Mouse (Mus musculus) CH12.LX (cell line): ENCODE data around the gene Myo9b. TPM values are rescaled to one million over a fixed set of nuclear protein-coding genes. Genes with fewer than 3 reads are reported as not detected.

ENCODE experiments used
- DNase-seq: peaks from one replicate; pipeline ENCODE4 v3.0.0-alpha.2; 2013; ENCODE audit errors: extremely low read depth
- H3K27ac ChIP-seq: 2 replicates; pipeline ENCODE4 v1.5.1; 2012; ENCODE audit warnings: low read depth, mild to moderate bottlenecking, control low read depth, moderate library complexity; ENCODE audit not compliant: insufficient read depth
- H3K27me3 ChIP-seq: replicated peaks from 2 replicates; pipeline ENCODE3; 2012; ENCODE audit warnings: inconsistent platforms
- H3K36me3 ChIP-seq, 2 experiments: replicated peaks in 1 of 2; 2 replicates each; pipeline versions ENCODE3 to v1.6.1; 2012; ENCODE audit warnings: inconsistent platforms in 1 of 2, low read length in 1 of 2, mild to moderate bottlenecking in 1 of 2, mixed read lengths in 1 of 2, moderate library complexity in 1 of 2; ENCODE audit not compliant: control insufficient read depth in 1 of 2, insufficient read depth in 1 of 2
- H3K4me1 ChIP-seq, 2 experiments: 2 replicates each; pipeline ENCODE4 v1.6.1; 2012; ENCODE audit warnings: inconsistent platforms in 1 of 2, moderate library complexity in 1 of 2; ENCODE audit not compliant: insufficient read depth in 2 of 2, control insufficient read depth in 1 of 2
- H3K4me2 ChIP-seq: 2 replicates; pipeline ENCODE4 v1.6.1; 2012; ENCODE audit warnings: low read depth, mild to moderate bottlenecking, control low read depth; ENCODE audit not compliant: poor library complexity, insufficient read depth, severe bottlenecking
- H3K4me3 ChIP-seq, 3 experiments: fragments of 150-350 bp in 1 of 3; sonication (generic) in 1 of 3; replicated peaks in 1 of 3; 2 replicates each; pipeline versions ENCODE3 to v1.5.1; 2011 to 2012; ENCODE audit warnings: low read depth in 2 of 3, low read length in 2 of 3, mild to moderate bottlenecking in 2 of 3, moderate library complexity in 2 of 3, control low read depth in 1 of 3, improper control_type of control experiment in 1 of 3, inconsistent platforms in 1 of 3, mixed read lengths in 1 of 3; ENCODE audit not compliant: poor library complexity in 1 of 3
- H3K79me2 ChIP-seq: replicated peaks from 2 replicates; pipeline ENCODE4 v1.6.1; 2012; ENCODE audit warnings: mild to moderate bottlenecking, moderate library complexity; ENCODE audit not compliant: control insufficient read depth, poor library complexity, insufficient read depth, severe bottlenecking; ENCODE audit errors: extremely low read depth
- H3K9ac ChIP-seq: 2 replicates; pipeline ENCODE4 v1.6.1; 2012; ENCODE audit warnings: low read depth, mild to moderate bottlenecking, control low read depth, moderate library complexity; ENCODE audit not compliant: insufficient read depth
- H3K9me3 ChIP-seq: replicated peaks from 2 replicates; pipeline ENCODE3; 2012; ENCODE audit warnings: low read length, inconsistent platforms, mixed read lengths
- BHLHE40 ChIP-seq: IDR thresholded peaks from 2 replicates; pipeline ENCODE4 v1.6.1; 2011; ENCODE audit warnings: mild to moderate bottlenecking, low read depth, low read length, improper control_type of control experiment
- CHD1 ChIP-seq: IDR thresholded peaks from 2 replicates; pipeline ENCODE4 v1.6.1; 2012; ENCODE audit warnings: low read depth, low read length, improper control_type of control experiment, inconsistent platforms
- CTCF ChIP-seq, 2 experiments: IDR thresholded peaks in 1 of 2; conservative IDR thresholded peaks in 1 of 2; 2 replicates each; pipeline ENCODE4 v1.5.1; 2011 to 2012; ENCODE audit warnings: low read depth in 2 of 2, low read length in 2 of 2, improper control_type of control experiment in 1 of 2, inconsistent platforms in 1 of 2, mild to moderate bottlenecking in 1 of 2, moderate library complexity in 1 of 2
- E2F4 ChIP-seq: IDR thresholded peaks from 2 replicates; pipeline ENCODE4 v1.6.1; 2011; ENCODE audit warnings: low read depth, low read length, improper control_type of control experiment; ENCODE audit not compliant: insufficient replicate concordance
- ELF1 ChIP-seq: IDR thresholded peaks from 2 replicates; pipeline ENCODE4 v1.6.1; 2014; ENCODE audit warnings: low read depth, mild to moderate bottlenecking, inconsistent platforms, low read length, improper control_type of control experiment
- EP300 ChIP-seq: IDR thresholded peaks from 2 replicates; pipeline ENCODE4 v1.6.1; 2011; ENCODE audit warnings: low read length, improper control_type of control experiment
- GABPA ChIP-seq: IDR thresholded peaks from 2 replicates; pipeline ENCODE4 v1.6.1; 2012; ENCODE audit warnings: low read depth, low read length, improper control_type of control experiment, inconsistent platforms; ENCODE audit not compliant: insufficient replicate concordance
- JUND ChIP-seq: conservative IDR thresholded peaks from 2 replicates; pipeline ENCODE4 v1.6.1; 2011; ENCODE audit warnings: low read depth, low read length, improper control_type of control experiment
- KAT2A ChIP-seq: IDR thresholded peaks from 2 replicates; pipeline ENCODE4 v1.6.1; 2012; ENCODE audit warnings: low read length, improper control_type of control experiment, inconsistent platforms; ENCODE audit not compliant: insufficient replicate concordance
- MAFK ChIP-seq: IDR thresholded peaks from 2 replicates; pipeline ENCODE4 v1.6.1; 2011; ENCODE audit warnings: low read length, improper control_type of control experiment; ENCODE audit not compliant: insufficient replicate concordance
- MAZ ChIP-seq: IDR thresholded peaks from 2 replicates; pipeline ENCODE4 v1.6.1; 2012; ENCODE audit warnings: low read depth, mild to moderate bottlenecking, inconsistent platforms, low read length, improper control_type of control experiment, moderate library complexity
- MXI1 ChIP-seq: IDR thresholded peaks from 2 replicates; pipeline ENCODE4 v1.6.1; 2011; ENCODE audit warnings: mild to moderate bottlenecking, low read depth, low read length, improper control_type of control experiment
- MYC ChIP-seq: IDR thresholded peaks from 2 replicates; pipeline ENCODE4 v1.6.1; 2011; ENCODE audit warnings: low read depth, mild to moderate bottlenecking, improper control_type of control experiment, low read length
- NELFE ChIP-seq: IDR thresholded peaks from 2 replicates; pipeline ENCODE4 v1.6.1; 2011; ENCODE audit warnings: low read depth, low read length, improper control_type of control experiment
- PAX5 ChIP-seq: IDR thresholded peaks from 2 replicates; pipeline ENCODE4 v1.6.1; 2012; ENCODE audit warnings: low read length, inconsistent platforms, mixed read lengths
- POLR2A ChIP-seq: IDR thresholded peaks from 2 replicates; pipeline ENCODE4 v1.6.1; 2011; ENCODE audit warnings: low read depth, mild to moderate bottlenecking, improper control_type of control experiment, low read length
- RAD21 ChIP-seq: IDR thresholded peaks from 2 replicates; pipeline ENCODE4 v1.6.1; 2011; ENCODE audit warnings: low read depth, mild to moderate bottlenecking, low read length, improper control_type of control experiment, moderate library complexity
- RCOR1 ChIP-seq: conservative IDR thresholded peaks from 2 replicates; pipeline ENCODE4 v1.6.1; 2012; ENCODE audit warnings: low read depth, mild to moderate bottlenecking, inconsistent platforms, low read length, improper control_type of control experiment
- SIN3A ChIP-seq: IDR thresholded peaks from 2 replicates; pipeline ENCODE4 v1.6.1; 2012; ENCODE audit warnings: low read length, improper control_type of control experiment, inconsistent platforms
- SMC3 ChIP-seq: IDR thresholded peaks from 2 replicates; pipeline ENCODE4 v1.6.1; 2011; ENCODE audit warnings: low read depth, low read length, improper control_type of control experiment
- TBP ChIP-seq: conservative IDR thresholded peaks from 2 replicates; pipeline ENCODE4 v1.6.1; 2011; ENCODE audit warnings: low read depth, low read length, improper control_type of control experiment
- TCF12 ChIP-seq: IDR thresholded peaks from 2 replicates; pipeline ENCODE4 v1.6.1; 2014; ENCODE audit warnings: low read depth, mild to moderate bottlenecking, inconsistent platforms, low read length, improper control_type of control experiment
- UBTF ChIP-seq: IDR thresholded peaks from 2 replicates; pipeline ENCODE4 v1.6.1; 2012; ENCODE audit warnings: low read depth, mild to moderate bottlenecking, inconsistent platforms, low read length, improper control_type of control experiment, moderate library complexity
- USF1 ChIP-seq: IDR thresholded peaks from 2 replicates; pipeline ENCODE4 v1.6.1; 2014; ENCODE audit warnings: low read depth, mild to moderate bottlenecking, inconsistent platforms, low read length, improper control_type of control experiment
- ZKSCAN1 ChIP-seq: IDR thresholded peaks from 2 replicates; pipeline ENCODE4 v1.6.1; 2012; ENCODE audit warnings: low read depth, inconsistent platforms, low read length, improper control_type of control experiment, borderline replicate concordance
- ZMIZ1 ChIP-seq: IDR thresholded peaks from 2 replicates; pipeline ENCODE4 v1.6.1; 2012; ENCODE audit warnings: low read depth, mild to moderate bottlenecking, inconsistent platforms, low read length, improper control_type of control experiment
- ZNF384 ChIP-seq: IDR thresholded peaks from 2 replicates; pipeline ENCODE4 v1.6.1; 2012; ENCODE audit warnings: low read depth, low read length, improper control_type of control experiment, inconsistent platforms
- dilution Hi-C: fragments of 300-500 bp; cut with MboI; formaldehyde crosslinking; loops from 2 replicates; pipeline ENCODE4 v1.14.3; 2020; ENCODE audit warnings: low sequenced_read_pairs; ENCODE audit not compliant: extremely low pct_unique_long_range_greater_than_20kb, extremely low pct_ligation_motif_present
- in situ Hi-C: fragments of 300-500 bp; cut with MboI; formaldehyde crosslinking; loops from 3 replicates; pipeline ENCODE4 v1.14.3; 2019; ENCODE audit warnings: low sequenced_read_pairs, low pct_ligation_motif_present, low pct_unique_long_range_greater_than_20kb, mixed read lengths
- polyA plus RNA-seq: library from polyadenylated mRNA; unstranded; fragments of >175 nt; gene quantifications from 2 replicates; pipeline ENCODE4 v1.2.1, GENCODE M21; 2012; ENCODE audit warnings: low read depth; ENCODE audit not compliant: insufficient read length
- total RNA-seq, 2 experiments: library from RNA; depleted of rRNA; stranded (reverse); fragments of 300-350 nt in 1 of 2; fragments of >200 nt in 1 of 2; gene quantifications; 2 replicates each; pipeline ENCODE4 v1.2.3; 2012 to 2014

Myo9b gene
- total and polyA plus RNA-seq, 3 experiments, result 14.2 to 36.2 (median 29.0) TPM

GRCm38 (mm10) chr8:71394481-71394880 lies 122.0 kb downstream of the Myo9b start:
- Histone ChIP-seq H3K4me3 (no peak overlapping the region), H3K79me2 (peaks cover 6% of the 10 kb centered on the region; the same call in 1 of the 2 replicates), H3K9ac (no peak overlapping the region), H3K4me2 (no peak overlapping the region), H3K9me3 (no peaks in the 10 kb centered on the region), H3K4me1 (peaks cover 13 to 49% of the 10 kb centered on the region in 2 experiments), H3K36me3 (peaks cover 10 to 14% of the 10 kb centered on the region in 2 experiments), H3K27me3 (no peaks in the 10 kb centered on the region), H3K27ac (no peak overlapping the region)
- no peak for DNase-seq
- dilution Hi-C loops, result no loop called here
- no peak for TF ChIP-seq MXI1
- no peak for TF ChIP-seq ZNF384
- TF ChIP-seq SMC3, result no peak
- no peak for TF ChIP-seq PAX5
- no peak for TF ChIP-seq MYC
- no peak for TF ChIP-seq USF1
- no peak for TF ChIP-seq POLR2A
- TF ChIP-seq TCF12, result no peak
- TF ChIP-seq BHLHE40, result no peak
- TF ChIP-seq ELF1, result no peak
- TF ChIP-seq CTCF (conservative IDR thresholded peaks at IDR 0.05 in 1 of 2, IDR thresholded peaks at IDR 0.05 in 1 of 2; ENCODE audit: low read depth in 2 of 2, low read length in 2 of 2), result no peak
- TF ChIP-seq NELFE, result no peak
- no peak for TF ChIP-seq E2F4
- no peak for TF ChIP-seq EP300
- no peak for TF ChIP-seq MAFK
- no peak for TF ChIP-seq RCOR1
- TF ChIP-seq RAD21, result no peak
- in situ Hi-C loops, result no loop called here

- Histone ChIP-seq H3K79me2 (peaks cover 6% of the 10 kb centered on the region; the same call in 1 of the 2 replicates), H3K36me3 (peaks cover 13 to 20% of the 10 kb centered on the region in 2 experiments), H3K4me2 (no peak overlapping the region), H3K9me3 (no peaks in the 10 kb centered on the region), H3K9ac (no peak overlapping the region), H3K27ac (no peak overlapping the region), H3K4me1 (peaks cover 13 to 49% of the 10 kb centered on the region in 2 experiments), H3K4me3 (no peak overlapping the region), H3K27me3 (no peaks in the 10 kb centered on the region)
- dilution Hi-C loops, result no loop called here
- in situ Hi-C loops, result no loop called here
- TF ChIP-seq GABPA, result no peak
- TF ChIP-seq E2F4, result no peak
- TF ChIP-seq RCOR1, result no peak
- TF ChIP-seq JUND, result no peak
- TF ChIP-seq CHD1, result no peak
- TF ChIP-seq ZMIZ1, result no peak
- no peak for TF ChIP-seq KAT2A
- no peak for TF ChIP-seq BHLHE40
- no peak for TF ChIP-seq POLR2A
- no peak for TF ChIP-seq ZNF384
- no peak for TF ChIP-seq EP300
- TF ChIP-seq NELFE, result no peak
- TF ChIP-seq ZKSCAN1, result no peak
- no peak for TF ChIP-seq CTCF (conservative IDR thresholded peaks at IDR 0.05 in 1 of 2, IDR thresholded peaks at IDR 0.05 in 1 of 2; ENCODE audit: low read depth in 2 of 2, low read length in 2 of 2)
- no peak for TF ChIP-seq PAX5
- TF ChIP-seq TBP, result no peak
- TF ChIP-seq MAZ, result no peak
- TF ChIP-seq UBTF, result no peak
- no peak for TF ChIP-seq SIN3A
- no peak for TF ChIP-seq SMC3
- DNase-seq, result no peak
Measured at GRCm38 (mm10) chr8:71395071-71395470, 122.6 kb downstream of the Myo9b start.
